Mouse (Mus musculus): ENCODE data around the gene 2700097O09Rik. TPM values are rescaled to one million over a fixed set of nuclear protein-coding genes. Genes with fewer than 3 reads are reported as not detected.
"Not testable (repeated sequence)": the region's sequence is repeated elsewhere in the genome, so short reads cannot be mapped to it uniquely, and the experiment has no call there.

Gene 2700097O09Rik
- total RNA-seq, 2 experiments from 2014 or later = 9.2 to 9.6 TPM

- intact Hi-C loops (cut with DNase I) = no loop called here
- no peak for DNase-seq
These were observed 30.1 kb downstream of the 2700097O09Rik start for GRCm38 (mm10) chr12:55049731-55050353.

GRCm38 (mm10) chr12:55041011-55041410 is 38.9 kb downstream of the 2700097O09Rik start:
- intact Hi-C loops (cut with DNase I) = no loop called here
- no peak for DNase-seq

GRCm38 (mm10) chr12:55027088-55027487 is 52.8 kb downstream of the 2700097O09Rik start:
- intact Hi-C loops (cut with DNase I) = no loop called here
- DNase-seq = no peak

- intact Hi-C loops (cut with DNase I) = no loop called here
- DNase-seq = no peak
These were observed 56.6 kb downstream of the 2700097O09Rik start for GRCm38 (mm10) chr12:55023284-55023683.

- peak in 1 of 2 experiments; percentile 15 for DNase-seq
- intact Hi-C loops (cut with DNase I) = no loop called here
These were observed 60.5 kb downstream of the 2700097O09Rik start for GRCm38 (mm10) chr12:55019421-55019877.

GRCm38 (mm10) chr12:55017119-55017721 is 62.7 kb downstream of the 2700097O09Rik start:
- DNase-seq = no peak
- intact Hi-C loops (cut with DNase I) = no loop called here

GRCm38 (mm10) chr12:55016339-55017118 is 63.4 kb downstream of the 2700097O09Rik start:
- intact Hi-C loops (cut with DNase I) = no loop called here
- DNase-seq = no peak

GRCm38 (mm10) chr12:55015428-55015827 is 64.5 kb downstream of the 2700097O09Rik start:
- intact Hi-C loops (cut with DNase I) = no loop called here
- no peak for DNase-seq

- intact Hi-C loops (cut with DNase I) = no loop called here
- DNase-seq = no peak
These were observed 66.1 kb downstream of the 2700097O09Rik start, which contains the start of gene Baz1a for GRCm38 (mm10) chr12:55013626-55014398. TSS of gene Baz1a (minus strand) at chr12:55014348.

- no peak for DNase-seq
- intact Hi-C loops (cut with DNase I) = no loop called here
These were observed 66.9 kb downstream of the 2700097O09Rik start for GRCm38 (mm10) chr12:55013031-55013430.

- intact Hi-C loops (cut with DNase I) = no loop called here
- no peak for DNase-seq
These were observed 72.4 kb downstream of the 2700097O09Rik start for GRCm38 (mm10) chr12:55007361-55008008.

- intact Hi-C loops (cut with DNase I) = no loop called here
- DNase-seq = no peak
These were observed 73.8 kb downstream of the 2700097O09Rik start for GRCm38 (mm10) chr12:55006071-55006470.

GRCm38 (mm10) chr12:55004396-55004795 is 75.5 kb downstream of the 2700097O09Rik start:
- DNase-seq = no peak
- intact Hi-C loops (cut with DNase I) = no loop called here

- DNase-seq = no peak
- intact Hi-C loops (cut with DNase I) = no loop called here
These were observed 76.1 kb downstream of the 2700097O09Rik start for GRCm38 (mm10) chr12:55003843-55004242.

GRCm38 (mm10) chr12:55002532-55002931 is 77.4 kb downstream of the 2700097O09Rik start:
- DNase-seq; intact Hi-C loops (cut with DNase I): not testable (repeated sequence)

- intact Hi-C loops (cut with DNase I) = no loop called here
These were observed 80.8 kb downstream of the 2700097O09Rik start for GRCm38 (mm10) chr12:54999016-54999690.

GRCm38 (mm10) chr12:54998411-54998810 is 81.5 kb downstream of the 2700097O09Rik start:
- intact Hi-C loops (cut with DNase I) = no loop called here
- no peak for DNase-seq

More at GRCm38 (mm10) chr12:54999016-54999690, 80.8 kb downstream of the 2700097O09Rik start:
- peak; percentile 31 to 37 for DNase-seq

GRCm38 (mm10) chr12:54996979-54997474 is 82.9 kb downstream of the 2700097O09Rik start:
- no peak for DNase-seq
- intact Hi-C loops (cut with DNase I) = no loop called here

GRCm38 (mm10) chr12:54995965-54996364 is 83.9 kb downstream of the 2700097O09Rik start:
- intact Hi-C loops (cut with DNase I) = no loop called here
- no peak for DNase-seq
